Mouse (Mus musculus): ENCODE results near the gene Exosc2. TPM values are rescaled to one million over a fixed set of nuclear protein-coding genes. Genes with fewer than 3 reads are reported as not detected.

Gene Exosc2
- polyA plus RNA-seq, 1 experiment: 23.1 TPM

GRCm38 (mm10) chr2:31700545-31701446 is 30.3 kb downstream of the Exosc2 start:
- Histone ChIP-seq H3K4me1 (ENCODE audit: control insufficient read depth, insufficient read depth, low read length) (no peaks in the 10 kb centered on the region), H3K27ac (ENCODE audit: insufficient read depth, low read length) (no peak overlapping the region), H3K4me3 (ENCODE audit: insufficient read depth, low read length) (no peak overlapping the region)
- no peak for TF ChIP-seq POLR2A (IDR thresholded peaks at IDR 0.05; ENCODE audit: low read depth, low read length)
- no peak for TF ChIP-seq CTCF (IDR thresholded peaks at IDR 0.05; ENCODE audit: borderline replicate concordance, insufficient read depth, low read length)

GRCm38 (mm10) chr2:31703226-31703625 is 32.7 kb downstream of the Exosc2 start:
- H3K4me3 ChIP-seq (ENCODE audit: insufficient read depth, low read length): no peak overlapping the region
- no peak overlapping the region for H3K27ac ChIP-seq (ENCODE audit: insufficient read depth, low read length)
- TF ChIP-seq POLR2A (IDR thresholded peaks at IDR 0.05; ENCODE audit: low read depth, low read length) (no peak), CTCF (IDR thresholded peaks at IDR 0.05; ENCODE audit: borderline replicate concordance, insufficient read depth, low read length) (no peak)
- H3K4me1 ChIP-seq (ENCODE audit: control insufficient read depth, insufficient read depth, low read length): no peaks in the 10 kb centered on the region

DNA sequence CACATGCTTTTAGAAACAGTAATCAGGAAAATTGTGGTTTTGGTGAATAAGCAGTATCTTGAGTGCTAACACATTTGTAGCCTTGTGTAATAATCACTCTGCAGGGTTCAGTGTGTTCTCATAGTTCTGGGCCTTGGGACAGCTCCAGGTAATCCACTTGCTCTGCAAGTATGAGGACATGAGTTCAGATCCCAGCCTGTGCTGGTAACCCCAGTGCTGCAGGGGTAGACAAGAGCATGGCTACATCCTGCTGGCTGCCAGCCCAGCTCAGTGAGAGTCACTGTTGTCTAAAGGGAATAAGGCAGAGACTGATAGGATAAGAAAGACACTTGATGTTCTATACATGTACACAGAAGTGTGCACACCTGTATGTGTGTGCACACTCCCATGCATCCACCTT is 35.4 kb downstream of the Exosc2 start:
- Histone ChIP-seq H3K27ac (ENCODE audit: insufficient read depth, low read length) (no peak overlapping the region), H3K4me1 (ENCODE audit: control insufficient read depth, insufficient read depth, low read length) (no peaks in the 10 kb centered on the region), H3K4me3 (ENCODE audit: insufficient read depth, low read length) (no peak overlapping the region)
- TF ChIP-seq POLR2A (IDR thresholded peaks at IDR 0.05; ENCODE audit: low read depth, low read length) (no peak), CTCF (IDR thresholded peaks at IDR 0.05; ENCODE audit: borderline replicate concordance, insufficient read depth, low read length) (no peak)

DNA sequence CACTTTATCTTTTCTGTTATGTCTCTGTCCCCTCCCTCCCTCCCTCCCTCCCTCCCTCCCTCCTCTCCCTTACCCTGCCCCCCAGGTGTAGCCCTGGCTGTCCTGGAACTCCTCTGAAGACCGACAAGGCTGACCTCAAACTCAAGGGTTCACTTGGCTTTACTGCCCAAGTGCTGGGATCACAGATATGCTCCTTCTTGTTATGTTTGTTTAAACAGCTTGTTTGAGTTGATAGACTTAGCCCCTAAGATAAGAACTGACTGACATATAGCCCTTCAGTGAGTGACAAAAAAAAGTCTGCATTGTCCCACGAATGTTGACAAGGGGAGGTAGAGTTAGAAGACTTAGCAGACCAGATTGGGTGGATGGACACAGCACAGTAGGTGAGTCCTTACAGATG is 36.0 kb downstream of the Exosc2 start:
- no peak for TF ChIP-seq CTCF (IDR thresholded peaks at IDR 0.05; ENCODE audit: borderline replicate concordance, insufficient read depth, low read length)
- no peak for TF ChIP-seq POLR2A (IDR thresholded peaks at IDR 0.05; ENCODE audit: low read depth, low read length)
- Histone ChIP-seq H3K4me1 (ENCODE audit: control insufficient read depth, insufficient read depth, low read length) (no peaks in the 10 kb centered on the region), H3K4me3 (ENCODE audit: insufficient read depth, low read length) (no peak overlapping the region), H3K27ac (ENCODE audit: insufficient read depth, low read length) (no peak overlapping the region)

DNA sequence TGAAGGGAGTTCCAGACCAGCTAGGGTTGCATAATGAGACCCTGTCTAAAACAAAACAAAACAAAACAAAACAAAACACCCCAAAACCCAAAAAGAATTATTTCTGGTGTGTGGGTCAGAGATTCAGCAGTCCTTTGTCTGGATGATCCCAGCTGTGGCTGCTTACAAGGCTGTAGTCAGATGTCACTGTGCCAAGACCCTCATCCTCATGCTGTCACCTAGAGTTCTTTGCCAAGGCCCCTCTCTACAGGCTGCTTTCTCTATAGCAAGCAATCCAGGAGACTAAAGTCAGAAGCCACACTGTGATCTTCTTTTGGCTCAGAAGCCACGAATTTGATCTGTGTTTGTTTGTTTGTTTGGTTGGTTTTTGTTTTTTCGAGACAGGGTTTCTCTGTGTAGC is 42.2 kb downstream of the Exosc2 start:
- TF ChIP-seq POLR2A (IDR thresholded peaks at IDR 0.05; ENCODE audit: low read depth, low read length): no peak
- H3K4me3 ChIP-seq (ENCODE audit: insufficient read depth, low read length): no peak overlapping the region
- H3K4me1 ChIP-seq (ENCODE audit: control insufficient read depth, insufficient read depth, low read length): no peaks in the 10 kb centered on the region
- no peak overlapping the region for H3K27ac ChIP-seq (ENCODE audit: insufficient read depth, low read length)

GRCm38 (mm10) chr2:31713813-31714212 is 43.3 kb downstream of the Exosc2 start:
- TF ChIP-seq POLR2A (IDR thresholded peaks at IDR 0.05; ENCODE audit: low read depth, low read length) (no peak), CTCF (IDR thresholded peaks at IDR 0.05; ENCODE audit: borderline replicate concordance, insufficient read depth, low read length) (no peak)
- H3K4me3 ChIP-seq (ENCODE audit: insufficient read depth, low read length): no peak overlapping the region
- no peak overlapping the region for H3K27ac ChIP-seq (ENCODE audit: insufficient read depth, low read length)
- H3K4me1 ChIP-seq (ENCODE audit: control insufficient read depth, insufficient read depth, low read length): no peaks in the 10 kb centered on the region

DNA sequence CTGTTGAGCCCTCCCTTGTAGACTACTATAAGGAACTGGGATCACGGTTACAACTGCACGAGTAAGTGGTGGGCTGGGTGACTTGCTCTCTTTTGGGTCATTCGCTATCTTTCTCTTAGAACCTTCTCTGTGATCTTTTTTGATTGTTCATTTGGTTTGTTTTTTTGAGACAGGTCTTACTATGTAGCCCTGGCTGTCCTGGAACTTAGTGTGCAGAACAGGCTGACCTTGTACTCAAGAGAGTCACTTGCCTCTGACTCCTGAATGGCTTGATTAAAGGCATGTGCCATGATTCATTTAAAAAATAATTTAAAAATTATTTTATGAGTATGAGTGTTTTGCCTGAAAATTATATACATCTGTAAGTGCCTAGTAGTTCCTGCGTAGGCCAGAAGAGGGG is 44.3 kb downstream of the Exosc2 start:
- Histone ChIP-seq H3K27ac (ENCODE audit: insufficient read depth, low read length) (no peak overlapping the region), H3K4me1 (ENCODE audit: control insufficient read depth, insufficient read depth, low read length) (no peaks in the 10 kb centered on the region), H3K4me3 (ENCODE audit: insufficient read depth, low read length) (no peak overlapping the region)
- TF ChIP-seq POLR2A (IDR thresholded peaks at IDR 0.05; ENCODE audit: low read depth, low read length) (no peak), CTCF (IDR thresholded peaks at IDR 0.05; ENCODE audit: borderline replicate concordance, insufficient read depth, low read length) (no peak)

DNA sequence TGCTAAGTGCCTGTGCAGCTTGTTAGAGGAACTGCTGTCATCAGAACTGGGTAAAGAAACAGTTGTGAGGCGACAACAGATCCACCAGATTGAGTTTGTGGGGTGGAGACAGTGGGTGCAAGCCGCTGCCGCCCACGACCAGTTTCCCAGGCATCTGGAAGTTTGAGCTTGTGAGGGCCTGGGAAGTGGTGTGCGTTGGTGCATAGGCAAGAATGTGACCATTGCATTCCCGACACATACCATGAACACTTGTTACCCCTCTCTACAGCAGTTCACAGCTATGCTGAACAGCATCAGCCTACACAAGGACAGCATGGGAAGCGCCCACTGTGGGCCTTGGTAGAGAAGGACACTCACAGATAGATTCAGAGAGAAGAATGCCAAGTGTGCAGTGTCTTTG is 45.5 kb downstream of the Exosc2 start:
- Histone ChIP-seq H3K27ac (ENCODE audit: insufficient read depth, low read length) (no peak overlapping the region), H3K4me1 (ENCODE audit: control insufficient read depth, insufficient read depth, low read length) (no peaks in the 10 kb centered on the region), H3K4me3 (ENCODE audit: insufficient read depth, low read length) (no peak overlapping the region)
- TF ChIP-seq CTCF (IDR thresholded peaks at IDR 0.05; ENCODE audit: borderline replicate concordance, insufficient read depth, low read length) (no peak), POLR2A (IDR thresholded peaks at IDR 0.05; ENCODE audit: low read depth, low read length) (no peak)

DNA sequence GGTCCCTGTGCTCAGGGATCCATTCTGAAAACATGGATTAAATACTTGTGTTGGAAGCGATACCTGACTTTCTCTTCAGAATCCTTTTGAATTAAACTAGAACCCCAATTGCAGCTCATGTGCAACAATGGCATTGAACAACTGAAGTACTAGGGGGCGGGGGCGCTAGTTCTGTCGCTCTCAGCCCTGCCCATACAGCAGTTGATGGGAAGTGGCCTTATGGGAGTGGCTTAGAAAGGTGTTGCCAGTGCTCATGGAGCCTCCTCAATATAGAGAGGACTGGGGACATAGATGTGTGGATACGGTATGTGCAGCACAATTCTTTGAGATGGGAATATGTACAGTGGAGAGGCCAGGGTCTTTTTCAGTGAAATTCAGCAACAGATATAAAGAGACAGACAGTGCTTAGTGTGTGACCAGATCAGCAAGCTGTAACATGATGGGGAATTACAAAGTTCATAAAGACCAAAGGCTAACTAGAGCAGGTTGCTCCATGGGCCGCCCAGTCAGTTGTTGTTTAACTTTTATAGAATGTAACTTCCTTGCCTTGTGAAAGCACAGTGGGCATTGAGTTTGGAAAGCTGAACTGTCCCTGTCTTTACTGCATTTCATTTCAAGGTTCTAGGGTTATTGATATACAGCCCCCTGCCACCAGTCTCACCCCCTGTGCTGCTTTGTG is 48.8 kb downstream of the Exosc2 start:
- Histone ChIP-seq H3K27ac (ENCODE audit: insufficient read depth, low read length) (no peak overlapping the region), H3K4me1 (ENCODE audit: control insufficient read depth, insufficient read depth, low read length) (no peaks in the 10 kb centered on the region), H3K4me3 (ENCODE audit: insufficient read depth, low read length) (no peak overlapping the region)
- TF ChIP-seq POLR2A (IDR thresholded peaks at IDR 0.05; ENCODE audit: low read depth, low read length) (no peak), CTCF (IDR thresholded peaks at IDR 0.05; ENCODE audit: borderline replicate concordance, insufficient read depth, low read length) (no peak)

GRCm38 (mm10) chr2:31719944-31720343 is 49.4 kb downstream of the Exosc2 start:
- Histone ChIP-seq H3K4me3 (ENCODE audit: insufficient read depth, low read length) (no peak overlapping the region), H3K4me1 (ENCODE audit: control insufficient read depth, insufficient read depth, low read length) (no peaks in the 10 kb centered on the region), H3K27ac (ENCODE audit: insufficient read depth, low read length) (no peak overlapping the region)
- TF ChIP-seq CTCF (IDR thresholded peaks at IDR 0.05; ENCODE audit: borderline replicate concordance, insufficient read depth, low read length) (no peak), POLR2A (IDR thresholded peaks at IDR 0.05; ENCODE audit: low read depth, low read length) (no peak)

Measured in embryonic fibroblast, embryonic 13.5 days (primary cell).